Mouse (Mus musculus): ENCODE measurements around the gene Stk33.

- TF ChIP-seq POLR2A (IDR thresholded peaks at IDR 0.05; ENCODE audit: borderline replicate concordance, control insufficient read depth, low read depth, low read length) (no peak), CTCF (IDR thresholded peaks at IDR 0.05; ENCODE audit: control insufficient read depth, insufficient read depth, low read length) (no peak)
These were observed 172.7 kb downstream of the Stk33 start for GRCm38 (mm10) chr7:109266181-109266580.
